Mouse (Mus musculus) kidney, postnatal 0 days (tissue): ENCODE measurements at regions not wholly inside any gene's neighbourhood (a gene's known extent, or its start where the extent isn't known, plus 50 kb on each side); places are given as distances from the start of the nearest gene placed in this dataset.

ENCODE experiments used
- ATAC-seq: fragments of 200-750 bp; cut with Nextera tagmentation; replicated peaks from 2 replicates; pipeline ENCODE4 v1.8.0; 2017; ENCODE audit warnings: low read depth, moderate number of reproducible peaks, moderate TSS enrichment, moderate library complexity; ENCODE audit not compliant: low FRiP score
- DNase-seq: peaks from one replicate; pipeline ENCODE4 v3.0.0-alpha.2; 2016; ENCODE audit warnings: low spot score
- H3K27ac ChIP-seq: fragments of 300-500 bp; sonication (generic); 2 replicates; pipeline ENCODE4 v1.5.1; 2014; ENCODE audit warnings: mild to moderate bottlenecking
- H3K27me3 ChIP-seq: fragments of 300-500 bp; sonication (generic); 2 replicates; pipeline ENCODE4 v1.6.1; 2014; ENCODE audit warnings: low read length, mixed read lengths; ENCODE audit not compliant: insufficient read depth
- H3K36me3 ChIP-seq: fragments of 300-500 bp; sonication (generic); 2 replicates; pipeline ENCODE4 v1.6.1; 2014; ENCODE audit warnings: low read length, mixed read lengths; ENCODE audit not compliant: insufficient read depth
- H3K4me1 ChIP-seq: fragments of 300-500 bp; sonication (generic); replicated peaks from 2 replicates; pipeline ENCODE4 v1.6.1; 2014; ENCODE audit warnings: antibody characterized with exemption, low read length, mixed read lengths; ENCODE audit not compliant: insufficient read depth
- H3K4me2 ChIP-seq: fragments of 300-500 bp; sonication (generic); 2 replicates; pipeline ENCODE4 v1.6.1; 2014; ENCODE audit warnings: mild to moderate bottlenecking, low read length, moderate library complexity, mixed read lengths
- H3K4me3 ChIP-seq: fragments of 300-500 bp; sonication (generic); replicated peaks from 2 replicates; pipeline ENCODE4 v1.5.1; 2014; ENCODE audit warnings: low read depth, low read length
- H3K9ac ChIP-seq: fragments of 300-500 bp; sonication (generic); 2 replicates; pipeline ENCODE4 v1.6.1; 2014; ENCODE audit warnings: low read depth, low read length
- H3K9me3 ChIP-seq: fragments of 300-500 bp; sonication (generic); replicated peaks from 2 replicates; pipeline ENCODE4 v1.6.1; 2016; ENCODE audit warnings: low read length, inconsistent platforms, mixed read lengths
- CTCF ChIP-seq: IDR thresholded peaks from 2 replicates; pipeline ENCODE4 v1.5.1; 2016; ENCODE audit warnings: antibody characterized with exemption, low read depth, mild to moderate bottlenecking, moderate library complexity
- WGBS: fragments of 180-500 bp; shearing (Covaris S2); extraction: QIAGEN DNeasy Blood & Tissue Kit; methylation state at CpG from one replicate; pipeline ENCODE4 v1.1.7; 2014; 5-methylcytosine and 5-hydroxymethylcytosine counted together

DNA sequence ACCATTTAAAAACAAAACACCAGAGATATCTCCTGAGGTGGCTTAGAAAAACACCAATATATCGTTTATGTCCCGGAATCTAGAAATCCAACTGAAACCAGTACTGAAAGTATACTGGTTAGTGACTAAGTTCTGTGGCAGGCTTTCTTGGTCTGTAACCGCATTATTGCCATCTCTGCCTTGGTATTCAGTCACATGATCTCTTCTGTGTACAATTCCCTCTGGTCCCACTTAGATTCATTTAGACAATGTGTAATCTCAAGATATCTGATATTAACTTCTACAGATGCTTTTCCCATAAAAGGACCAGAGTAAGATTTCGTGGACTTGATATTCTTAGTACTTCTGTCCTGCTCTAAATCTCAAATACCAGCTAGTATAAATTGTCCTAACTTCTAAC is 414.7 kb downstream of the Ptprc start:
- Histone ChIP-seq H3K4me3 (no peak overlapping the region), H3K36me3 (no peaks in the 10 kb centered on the region), H3K27ac (no peak overlapping the region), H3K9ac (no peak overlapping the region), H3K9me3 (no peaks in the 10 kb centered on the region), H3K4me1 (no peaks in the 10 kb centered on the region), H3K4me2 (no peak overlapping the region), H3K27me3 (no peaks in the 10 kb centered on the region)
- WGBS = 88% methylated on average over 4 of the region's 4 CpGs
- DNase-seq (no peak), ATAC-seq (no peak)
- TF ChIP-seq CTCF = no peak

DNA sequence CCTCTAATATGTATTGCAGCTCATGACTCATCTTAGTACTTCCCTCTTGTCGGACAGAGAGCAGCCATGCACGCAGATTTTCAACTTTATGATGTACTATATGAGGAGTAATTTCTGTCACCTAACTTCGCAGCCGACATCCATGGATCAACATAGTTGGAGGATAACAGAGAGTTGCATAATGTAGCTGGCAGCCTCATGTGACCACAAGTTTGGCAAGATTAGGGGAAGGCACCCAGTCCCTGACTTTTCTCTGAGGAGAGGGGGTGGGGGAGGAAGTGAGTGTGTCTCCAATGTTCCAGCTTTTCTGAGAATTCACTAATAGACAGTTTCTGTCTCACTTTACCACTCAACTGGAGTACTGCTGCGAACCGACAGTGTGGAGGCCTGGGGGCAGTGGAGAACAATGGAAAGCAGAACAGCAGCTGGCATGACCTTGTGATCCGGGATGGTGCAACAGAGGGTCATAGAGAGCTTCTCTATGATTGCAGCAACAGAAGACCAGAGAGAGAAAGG is 424.0 kb downstream of the Ptprc start:
- H3K4me2 ChIP-seq = no peak overlapping the region
- no peak for TF ChIP-seq CTCF
- no peaks in the 10 kb centered on the region for H3K9me3 ChIP-seq
- no peaks in the 10 kb centered on the region for H3K36me3 ChIP-seq
- DNase-seq (no peak), ATAC-seq (no peak)
- no peak overlapping the region for H3K27ac ChIP-seq
- H3K27me3 ChIP-seq = no peaks in the 10 kb centered on the region
- H3K4me1 ChIP-seq = no peaks in the 10 kb centered on the region
- H3K9ac ChIP-seq = no peak overlapping the region
- WGBS = 78% methylated on average over 7 of the region's 7 CpGs
- H3K4me3 ChIP-seq = no peak overlapping the region

DNA sequence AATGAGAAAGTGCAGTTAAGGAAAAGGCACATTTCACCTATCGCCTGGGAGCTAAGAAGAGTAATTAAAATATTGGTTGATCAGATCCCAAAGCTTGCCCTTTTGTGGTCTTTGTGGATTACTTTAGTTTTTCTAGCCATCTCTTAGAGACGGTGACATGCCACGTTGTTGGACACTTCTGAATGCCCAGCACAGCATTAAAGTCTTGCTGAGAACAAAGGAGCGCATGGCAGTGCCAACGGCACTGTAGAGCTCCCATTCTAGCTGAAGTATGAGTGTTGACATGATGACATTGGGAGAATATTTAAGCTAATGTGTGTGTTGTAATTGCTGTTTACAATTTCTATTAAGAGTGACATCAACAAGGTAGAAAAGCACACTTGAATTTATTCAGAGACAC is 424.6 kb downstream of the Ptprc start:
- no peaks in the 10 kb centered on the region for H3K9me3 ChIP-seq
- no peak for DNase-seq
- no peaks in the 10 kb centered on the region for H3K36me3 ChIP-seq
- H3K27me3 ChIP-seq = no peaks in the 10 kb centered on the region
- no peak overlapping the region for H3K4me2 ChIP-seq
- TF ChIP-seq CTCF = no peak
- H3K9ac ChIP-seq = no peak overlapping the region
- ATAC-seq = no peak
- H3K4me3 ChIP-seq = no peak overlapping the region
- H3K4me1 ChIP-seq = peaks cover 4% of the 10 kb centered on the region; the same call in 1 of the 2 replicates
- 92% methylated on average over 5 of the region's 5 CpGs for WGBS
- no peak overlapping the region for H3K27ac ChIP-seq

DNA sequence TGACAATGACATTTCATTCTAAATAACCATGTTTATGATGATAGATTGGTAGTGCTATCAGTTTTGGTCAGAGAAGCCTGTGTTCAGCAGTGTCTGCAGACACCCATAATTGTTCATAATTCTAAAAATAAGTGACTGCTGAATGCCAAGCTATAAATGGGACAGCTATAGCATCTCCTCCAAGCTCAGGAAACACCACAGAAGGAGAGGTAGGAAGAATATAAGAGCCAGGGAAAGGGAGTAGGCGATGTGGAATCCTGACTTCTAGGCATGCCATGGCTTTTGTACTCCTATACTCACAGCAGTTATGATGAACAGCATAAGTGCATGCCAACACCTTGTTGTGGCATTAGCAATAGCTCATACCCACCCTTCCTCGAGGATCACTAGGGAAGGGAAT is 429.4 kb downstream of the Ptprc start:
- Histone ChIP-seq H3K36me3 (no peaks in the 10 kb centered on the region), H3K9ac (no peak overlapping the region), H3K9me3 (no peaks in the 10 kb centered on the region), H3K27ac (no peak overlapping the region), H3K4me1 (peaks cover 4% of the 10 kb centered on the region; the same call in 1 of the 2 replicates), H3K4me2 (no peak overlapping the region), H3K4me3 (no peak overlapping the region), H3K27me3 (no peaks in the 10 kb centered on the region)
- no peak for TF ChIP-seq CTCF
- DNase-seq = no peak
- ATAC-seq = no peak
- 49% methylated on average over 2 of the region's 2 CpGs for WGBS

DNA sequence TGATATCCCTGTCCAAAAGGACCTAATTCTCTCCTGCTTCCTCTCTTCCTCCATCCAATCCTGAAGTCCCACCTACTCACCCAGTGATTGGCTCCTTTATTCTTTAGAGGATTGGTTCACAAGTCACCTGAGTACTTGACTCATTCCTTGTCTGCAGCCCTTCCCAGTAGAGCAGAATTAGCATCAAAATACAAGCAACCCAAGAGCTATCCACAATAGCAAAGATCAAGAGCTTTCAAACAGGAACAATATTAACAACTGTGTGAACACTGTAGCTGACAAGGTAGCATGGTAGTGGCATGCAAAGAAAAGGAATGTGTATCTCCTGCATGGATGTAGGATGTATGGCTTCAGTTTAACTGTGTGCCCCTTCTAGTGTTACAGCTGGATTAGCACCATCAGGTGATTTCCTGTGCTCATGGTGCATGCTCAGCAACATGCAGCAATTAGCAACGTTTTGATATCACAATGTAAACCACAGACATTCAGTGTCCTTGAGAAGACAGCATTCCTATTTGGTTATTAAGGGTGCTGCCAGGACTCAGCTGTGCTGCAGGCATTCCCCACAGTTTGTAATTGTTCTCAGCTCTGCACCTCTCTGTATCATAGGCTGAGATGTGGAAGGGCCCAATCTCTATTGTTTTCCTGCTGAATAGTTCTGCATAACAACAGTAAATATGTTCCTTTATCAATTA is 437.2 kb downstream of the Ptprc start:
- no peaks in the 10 kb centered on the region for H3K27me3 ChIP-seq
- H3K4me2 ChIP-seq = no peak overlapping the region
- no peak overlapping the region for H3K9ac ChIP-seq
- DNase-seq = no peak
- ATAC-seq = no peak
- no peaks in the 10 kb centered on the region for H3K36me3 ChIP-seq
- H3K9me3 ChIP-seq = no peaks in the 10 kb centered on the region
- TF ChIP-seq CTCF = no peak
- H3K27ac ChIP-seq = no peak overlapping the region
- H3K4me1 ChIP-seq = no peaks in the 10 kb centered on the region
- 13% methylated on average over 1 of the region's 1 CpGs for WGBS
- H3K4me3 ChIP-seq = no peak overlapping the region

DNA sequence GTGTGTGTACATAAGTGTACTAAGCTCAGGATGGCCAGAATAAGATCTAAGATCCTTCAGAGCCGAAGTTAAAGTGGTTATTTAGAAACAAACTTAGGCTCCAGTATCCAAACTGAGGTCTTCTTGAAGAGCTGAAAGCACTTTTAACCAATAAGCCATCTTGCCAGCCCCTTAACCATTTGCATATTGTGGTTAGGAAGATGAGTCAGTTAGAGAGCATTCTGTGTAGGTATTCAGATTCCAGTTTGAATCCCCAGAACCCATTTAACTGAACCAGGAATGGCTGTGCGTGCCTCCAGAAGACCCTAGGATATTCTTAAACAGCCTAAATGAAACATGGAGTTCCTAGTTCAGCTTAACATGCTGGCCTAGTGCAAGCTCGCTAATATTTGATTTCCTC is 471.6 kb downstream of the Ptprc start:
- WGBS = 88% methylated on average over 3 of the region's 3 CpGs
- no peaks in the 10 kb centered on the region for H3K27me3 ChIP-seq
- ATAC-seq (no peak), DNase-seq (no peak)
- no peak overlapping the region for H3K4me2 ChIP-seq
- H3K4me3 ChIP-seq = no peak overlapping the region
- H3K4me1 ChIP-seq = no peaks in the 10 kb centered on the region
- no peaks in the 10 kb centered on the region for H3K36me3 ChIP-seq
- H3K9me3 ChIP-seq = no peaks in the 10 kb centered on the region
- H3K27ac ChIP-seq = no peak overlapping the region
- no peak overlapping the region for H3K9ac ChIP-seq
- TF ChIP-seq CTCF = no peak

DNA sequence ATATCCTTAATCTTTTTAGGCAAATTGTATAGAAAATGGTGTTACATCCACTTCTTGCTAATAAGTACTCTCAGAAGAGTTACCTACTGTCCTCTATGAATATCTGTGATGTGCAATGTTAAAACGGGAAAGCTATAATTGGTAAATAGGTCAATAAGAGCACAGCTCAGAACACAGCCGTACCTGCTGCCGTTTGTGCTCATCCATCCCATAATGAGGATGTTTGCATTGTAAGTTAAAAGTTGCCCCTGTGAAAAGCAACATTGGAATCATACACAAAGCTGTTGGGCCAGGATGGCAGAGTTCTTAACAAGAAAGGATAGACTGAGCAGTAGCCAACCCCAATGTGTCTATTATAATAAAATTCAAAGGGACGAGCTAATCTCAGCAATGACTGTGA is 476.6 kb downstream of the Ptprc start:
- no peak overlapping the region for H3K4me3 ChIP-seq
- H3K9ac ChIP-seq = no peak overlapping the region
- H3K9me3 ChIP-seq = no peaks in the 10 kb centered on the region
- DNase-seq = no peak
- no peaks in the 10 kb centered on the region for H3K36me3 ChIP-seq
- ATAC-seq = no peak
- H3K4me1 ChIP-seq = no peaks in the 10 kb centered on the region
- no peak for TF ChIP-seq CTCF
- no peak overlapping the region for H3K4me2 ChIP-seq
- no peak overlapping the region for H3K27ac ChIP-seq
- whole genome bisulfite sequencing = 89% methylated on average over 4 of the region's 4 CpGs
- H3K27me3 ChIP-seq = no peaks in the 10 kb centered on the region
